Mouse (Mus musculus) limb, embryonic 11.5 days (tissue): ENCODE results near the gene Tcf20. TPM values are rescaled to one million over a fixed set of nuclear protein-coding genes. Genes with fewer than 3 reads are reported as not detected.

ENCODE experiments used
- ATAC-seq: fragments of 200-750 bp; cut with Nextera tagmentation; 2 replicates; pipeline ENCODE4 v1.8.0; 2017; ENCODE audit warnings: low read depth; ENCODE audit not compliant: insufficient number of reproducible peaks, low FRiP score, low TSS enrichment
- DNase-seq: peaks from one replicate; pipeline ENCODE4 v3.0.0-alpha.2; 2015; ENCODE audit warnings: low spot score
- H3K27ac ChIP-seq: fragments of 300-500 bp; sonication (generic); replicated peaks from 2 replicates; pipeline ENCODE4 v1.5.1; 2014; ENCODE audit warnings: low read depth, mild to moderate bottlenecking, low read length
- H3K27me3 ChIP-seq: fragments of 300-500 bp; sonication (generic); 2 replicates; pipeline ENCODE4 v1.6.1; 2014; ENCODE audit warnings: mild to moderate bottlenecking, low read length, mixed read lengths; ENCODE audit not compliant: control insufficient read depth, insufficient read depth
- H3K36me3 ChIP-seq: fragments of 300-500 bp; sonication (generic); 2 replicates; pipeline ENCODE4 v1.6.1; 2014; ENCODE audit warnings: mild to moderate bottlenecking, low read length, moderate library complexity, mixed read lengths; ENCODE audit not compliant: control insufficient read depth, insufficient read depth
- H3K4me1 ChIP-seq: fragments of 300-500 bp; sonication (generic); 2 replicates; pipeline ENCODE4 v1.6.1; 2014; ENCODE audit warnings: low read length, mixed read lengths; ENCODE audit not compliant: control insufficient read depth, insufficient read depth
- H3K4me2 ChIP-seq: fragments of 300-500 bp; sonication (generic); 2 replicates; pipeline ENCODE4 v1.6.1; 2014; ENCODE audit warnings: low read depth, mild to moderate bottlenecking, moderate library complexity; ENCODE audit not compliant: severe bottlenecking
- H3K4me3 ChIP-seq: fragments of 300-500 bp; sonication (generic); 2 replicates; pipeline ENCODE4 v1.5.1; 2014; ENCODE audit warnings: low read depth, low read length
- H3K9ac ChIP-seq: fragments of 300-500 bp; sonication (generic); 2 replicates; pipeline ENCODE4 v1.6.1; 2014; ENCODE audit warnings: mild to moderate bottlenecking, low read length
- H3K9me3 ChIP-seq: fragments of 300-500 bp; sonication (generic); 2 replicates; pipeline ENCODE4 v1.6.1; 2016; ENCODE audit warnings: low read length; ENCODE audit not compliant: control insufficient read depth
- WGBS: fragments of 180-500 bp; shearing (Covaris S2); extraction: QIAGEN DNeasy Blood & Tissue Kit; methylation state at CpG from one replicate; pipeline ENCODE4 v1.1.7; 2014; 5-methylcytosine and 5-hydroxymethylcytosine counted together
- polyA plus RNA-seq: library from polyadenylated mRNA; unstranded; fragments of >200 nt; fragmentation: Nextera tagmentation; extraction: Ambion mirVana; gene quantifications from 2 replicates; pipeline ENCODE4 v1.2.1, GENCODE M21; 2014

The Tcf20 gene
- polyA plus RNA-seq = 12.3 and 14.3 TPM in 2 replicates

- WGBS = 0% methylated on average over 20 of the region's 20 CpGs
- Histone ChIP-seq H3K4me2 (peak within 1 kb of the TSS; percentile 87), H3K36me3 (no peaks in the 10 kb centered on the region), H3K27me3 (peaks cover 10% of the 10 kb centered on the region), H3K4me3 (peak within 1 kb of the TSS; percentile 42), H3K9ac (peak within 1 kb of the TSS; percentile 38), H3K9me3 (no peaks in the 10 kb centered on the region), H3K4me1 (peaks cover 39% of the 10 kb centered on the region), H3K27ac (no peak within 1 kb of the TSS)
- ATAC-seq (peak; percentile 85), DNase-seq (peak; percentile 96)
These were observed at the start of gene Tcf20 for GRCm38 (mm10) chr15:82987732-82988112. Tcf20 (minus strand) TSS chr15:82987872.

GRCm38 (mm10) chr15:83036900-83037519 lies 49.3 kb upstream of the Tcf20 start:
- no peak for ATAC-seq
- no peak for DNase-seq
- no peak overlapping the region for H3K4me3 ChIP-seq
- H3K4me1 ChIP-seq = peaks cover 14% of the 10 kb centered on the region
- H3K27ac ChIP-seq = no peak overlapping the region
- no peak overlapping the region for H3K4me2 ChIP-seq
- no peaks in the 10 kb centered on the region for H3K36me3 ChIP-seq
- H3K9me3 ChIP-seq = no peaks in the 10 kb centered on the region
- 85% methylated on average over 14 of the region's 14 CpGs for WGBS
- peaks cover 12% of the 10 kb centered on the region; the same call in 1 of the 2 replicates for H3K27me3 ChIP-seq
- H3K9ac ChIP-seq = no peak overlapping the region

GRCm38 (mm10) chr15:83036089-83036488 lies 48.4 kb upstream of the Tcf20 start:
- ATAC-seq = no peak
- peaks cover 14% of the 10 kb centered on the region for H3K4me1 ChIP-seq
- no peak overlapping the region for H3K9ac ChIP-seq
- DNase-seq = no peak
- H3K9me3 ChIP-seq = no peaks in the 10 kb centered on the region
- 56% methylated on average over 7 of the region's 7 CpGs for WGBS
- no peak overlapping the region for H3K4me3 ChIP-seq
- H3K36me3 ChIP-seq = no peaks in the 10 kb centered on the region
- peaks cover 12% of the 10 kb centered on the region; the same call in 1 of the 2 replicates for H3K27me3 ChIP-seq
- H3K4me2 ChIP-seq = no peak overlapping the region
- no peak overlapping the region for H3K27ac ChIP-seq

GRCm38 (mm10) chr15:83034275-83034977 lies 46.8 kb upstream of the Tcf20 start:
- no peak for ATAC-seq
- no peaks in the 10 kb centered on the region for H3K9me3 ChIP-seq
- no peak overlapping the region for H3K27ac ChIP-seq
- H3K27me3 ChIP-seq = peaks cover 12% of the 10 kb centered on the region; the same call in 1 of the 2 replicates
- WGBS = 16% methylated on average over 17 of the region's 17 CpGs
- H3K36me3 ChIP-seq = no peaks in the 10 kb centered on the region
- no peak overlapping the region for H3K9ac ChIP-seq
- no peak overlapping the region for H3K4me3 ChIP-seq
- H3K4me2 ChIP-seq = no peak overlapping the region
- DNase-seq = no peak
- peaks cover 25% of the 10 kb centered on the region for H3K4me1 ChIP-seq

GRCm38 (mm10) chr15:83032981-83033541 lies 45.4 kb upstream of the Tcf20 start, which contains the start of gene Nfam1:
Nfam1 (minus strand) TSS chr15:83033306.
- ATAC-seq = no peak
- WGBS = 44% methylated on average over 17 of the region's 17 CpGs
- Histone ChIP-seq H3K4me2 (no peak within 1 kb of the TSS), H3K9ac (no peak within 1 kb of the TSS), H3K36me3 (no peaks in the 10 kb centered on the region), H3K4me3 (no peak within 1 kb of the TSS), H3K27me3 (peaks cover 12% of the 10 kb centered on the region; the same call in 1 of the 2 replicates), H3K4me1 (peaks cover 25% of the 10 kb centered on the region), H3K9me3 (no peaks in the 10 kb centered on the region), H3K27ac (no peak within 1 kb of the TSS)
- DNase-seq = no peak

GRCm38 (mm10) chr15:83030884-83031283 lies 43.2 kb upstream of the Tcf20 start:
- H3K4me1 ChIP-seq = peaks cover 31% of the 10 kb centered on the region
- no peak overlapping the region for H3K9ac ChIP-seq
- H3K9me3 ChIP-seq = no peaks in the 10 kb centered on the region
- DNase-seq (no peak), ATAC-seq (no peak)
- H3K4me3 ChIP-seq = no peak overlapping the region
- no peak overlapping the region for H3K4me2 ChIP-seq
- 37% methylated on average over 4 of the region's 4 CpGs for whole genome bisulfite sequencing
- peaks cover 12% of the 10 kb centered on the region; the same call in 1 of the 2 replicates for H3K27me3 ChIP-seq
- no peaks in the 10 kb centered on the region for H3K36me3 ChIP-seq
- no peak overlapping the region for H3K27ac ChIP-seq

- no peaks in the 10 kb centered on the region for H3K36me3 ChIP-seq
- H3K4me1 ChIP-seq = peaks cover 38% of the 10 kb centered on the region
These were observed 42.4 kb upstream of the Tcf20 start for GRCm38 (mm10) chr15:83029725-83030718.

More at GRCm38 (mm10) chr15:83029725-83030718, 42.4 kb upstream of the Tcf20 start:
- no peaks in the 10 kb centered on the region for H3K9me3 ChIP-seq
- peak overlapping the region; percentile 77 for H3K27ac ChIP-seq
- no peak overlapping the region for H3K4me3 ChIP-seq
- H3K9ac ChIP-seq = peak overlapping the region; percentile 1; the same call in 1 of the 2 replicates
- 32% methylated on average over 11 of the region's 11 CpGs for WGBS
- DNase-seq = peak; percentile 47
- ATAC-seq = no peak
- H3K4me2 ChIP-seq = no peak overlapping the region
- peaks cover 10% of the 10 kb centered on the region; the same call in 1 of the 2 replicates for H3K27me3 ChIP-seq
